Mouse (Mus musculus) MEL (cell line): Measurements from ENCODE around the gene Tmprss13. TPM values are rescaled to one million over a fixed set of nuclear protein-coding genes. Genes with fewer than 3 reads are reported as not detected.
A peak's percentile ranks its signal among the peaks of the same experiment; 100 is the strongest.

ENCODE experiments used
- DNase-seq: peaks from one replicate; pipeline ENCODE4 v3.0.0; 2011; ENCODE audit warnings: low read depth, low spot score
- H3K27ac ChIP-seq: 2 replicates; pipeline ENCODE4 v1.5.1; 2012; ENCODE audit warnings: low read depth, mild to moderate bottlenecking, control low read depth, low read length, moderate library complexity; ENCODE audit not compliant: control insufficient read depth
- H3K27me3 ChIP-seq, 2 experiments: fragments of 150-350 bp in 1 of 2; sonication (generic) in 1 of 2; 2 replicates each; pipeline ENCODE4 v1.6.1; 2012; ENCODE audit warnings: low read length in 2 of 2, mild to moderate bottlenecking in 2 of 2, improper control_type of control experiment in 1 of 2, moderate library complexity in 1 of 2; ENCODE audit not compliant: insufficient read depth in 2 of 2, control insufficient read depth in 1 of 2
- H3K36me3 ChIP-seq, 2 experiments: 2 replicates each; pipeline ENCODE4 v1.6.1; 2012 to 2014; ENCODE audit warnings: low read length in 2 of 2, improper control_type of control experiment in 1 of 2, inconsistent platforms in 1 of 2, mild to moderate bottlenecking in 1 of 2; ENCODE audit not compliant: insufficient read depth in 2 of 2, control insufficient read depth in 1 of 2
- H3K4me1 ChIP-seq, 2 experiments: fragments of 150-350 bp in 1 of 2; sonication (generic) in 1 of 2; 2 replicates each; pipeline ENCODE4 v1.6.1; 2012; ENCODE audit warnings: low read length in 2 of 2, improper control_type of control experiment in 1 of 2, mild to moderate bottlenecking in 1 of 2; ENCODE audit not compliant: insufficient read depth in 2 of 2, control insufficient read depth in 1 of 2
- H3K4me3 ChIP-seq, 2 experiments: fragments of 150-350 bp in 1 of 2; sonication (generic) in 1 of 2; 2 replicates each; pipeline ENCODE4 v1.5.1; 2012; ENCODE audit warnings: low read depth in 2 of 2, low read length in 2 of 2, mild to moderate bottlenecking in 2 of 2, moderate library complexity in 2 of 2, control low read depth in 1 of 2, improper control_type of control experiment in 1 of 2; ENCODE audit not compliant: control insufficient read depth in 1 of 2, insufficient read depth in 1 of 2
- H3K79me2 ChIP-seq: 2 replicates; pipeline ENCODE4 v1.6.1; 2012; ENCODE audit warnings: mild to moderate bottlenecking, low read length, moderate library complexity; ENCODE audit not compliant: control insufficient read depth, poor library complexity, insufficient read depth
- H3K9ac ChIP-seq: 2 replicates; pipeline ENCODE4 v1.6.1; 2012; ENCODE audit warnings: low read depth, mild to moderate bottlenecking, control low read depth, low read length, moderate library complexity; ENCODE audit not compliant: control insufficient read depth, poor library complexity, severe bottlenecking
- H3K9me3 ChIP-seq: fragments of 150-350 bp; sonication (generic); replicated peaks from 2 replicates; pipeline ENCODE4 v1.6.1; 2012; ENCODE audit warnings: mild to moderate bottlenecking, low read length, improper control_type of control experiment, moderate library complexity; ENCODE audit not compliant: insufficient read depth
- CHD2 ChIP-seq: IDR thresholded peaks from 2 replicates; pipeline ENCODE4 v1.6.1; 2011; ENCODE audit warnings: low read length, improper control_type of control experiment
- CTCF ChIP-seq, 3 experiments: IDR thresholded peaks in 2 of 3; conservative IDR thresholded peaks in 1 of 3; 2 replicates each; pipeline ENCODE4 v1.5.1; 2011 to 2012; ENCODE audit warnings: low read length in 3 of 3, low read depth in 2 of 3, mild to moderate bottlenecking in 2 of 3, improper control_type of control experiment in 1 of 3, inconsistent platforms in 1 of 3, mixed read lengths in 1 of 3, moderate library complexity in 1 of 3; ENCODE audit not compliant: control insufficient read depth in 1 of 3, insufficient read depth in 1 of 3, poor library complexity in 1 of 3, severe bottlenecking in 1 of 3
- EP300 ChIP-seq, 2 experiments: IDR thresholded peaks; 2 replicates each; pipeline ENCODE4 v1.6.1; 2011; ENCODE audit warnings: improper control_type of control experiment in 2 of 2, low read length in 2 of 2, low read depth in 1 of 2, mild to moderate bottlenecking in 1 of 2
- ETS1 ChIP-seq: IDR thresholded peaks from 2 replicates; pipeline ENCODE4 v1.6.1; 2012; ENCODE audit warnings: low read depth, mild to moderate bottlenecking, inconsistent platforms, low read length, improper control_type of control experiment, moderate library complexity
- GABPA ChIP-seq: IDR thresholded peaks from 2 replicates; pipeline ENCODE4 v1.6.1; 2012; ENCODE audit warnings: low read depth, mild to moderate bottlenecking, inconsistent platforms, low read length, improper control_type of control experiment, moderate library complexity
- KAT2A ChIP-seq: conservative IDR thresholded peaks from 2 replicates; pipeline ENCODE4 v1.6.1; 2012; ENCODE audit warnings: low read depth, low read length, improper control_type of control experiment, inconsistent platforms
- MAFK ChIP-seq: IDR thresholded peaks from 2 replicates; pipeline ENCODE4 v1.6.1; 2011; ENCODE audit warnings: low read depth, mild to moderate bottlenecking, low read length, improper control_type of control experiment, borderline replicate concordance
- MXI1 ChIP-seq: IDR thresholded peaks from 2 replicates; pipeline ENCODE4 v1.6.1; 2011; ENCODE audit warnings: mild to moderate bottlenecking, low read depth, low read length, improper control_type of control experiment
- MYB ChIP-seq: IDR thresholded peaks from 2 replicates; pipeline ENCODE4 v1.6.1; 2011; ENCODE audit warnings: mild to moderate bottlenecking, low read depth, low read length, improper control_type of control experiment
- NELFE ChIP-seq: IDR thresholded peaks from 2 replicates; pipeline ENCODE4 v1.6.1; 2011; ENCODE audit warnings: low read depth, low read length, improper control_type of control experiment
- NRF1 ChIP-seq: IDR thresholded peaks from 2 replicates; pipeline ENCODE4 v1.6.1; 2014; ENCODE audit warnings: low read depth, mild to moderate bottlenecking, inconsistent platforms, low read length, improper control_type of control experiment, moderate library complexity; ENCODE audit not compliant: poor library complexity, insufficient read depth, severe bottlenecking
- POLR2A ChIP-seq, 2 experiments: IDR thresholded peaks; 2 replicates each; pipeline ENCODE4 v1.6.1; 2011 to 2012; ENCODE audit warnings: low read length in 2 of 2, mild to moderate bottlenecking in 2 of 2, control low read depth in 1 of 2, improper control_type of control experiment in 1 of 2, low read depth in 1 of 2, moderate library complexity in 1 of 2; ENCODE audit not compliant: control insufficient read depth in 1 of 2, insufficient read depth in 1 of 2, poor library complexity in 1 of 2
- POLR2AphosphoS5 ChIP-seq: IDR thresholded peaks from 2 replicates; pipeline ENCODE4 v1.6.1; 2012; ENCODE audit warnings: low read depth, borderline replicate concordance, mild to moderate bottlenecking, inconsistent platforms, low read length, moderate library complexity, mixed read lengths
- SMC3 ChIP-seq: IDR thresholded peaks from 2 replicates; pipeline ENCODE4 v1.6.1; 2011; ENCODE audit warnings: low read depth, low read length, improper control_type of control experiment
- TAL1 ChIP-seq: IDR thresholded peaks from 2 replicates; pipeline ENCODE4 v1.6.1; 2012; ENCODE audit warnings: mild to moderate bottlenecking, inconsistent platforms, low read length, moderate library complexity, mixed read lengths
- TCF12 ChIP-seq: IDR thresholded peaks from 2 replicates; pipeline ENCODE4 v1.6.1; 2014; ENCODE audit warnings: low read depth, mild to moderate bottlenecking, inconsistent platforms, low read length, improper control_type of control experiment, moderate library complexity
- USF1 ChIP-seq: IDR thresholded peaks from 2 replicates; pipeline ENCODE4 v1.6.1; 2014; ENCODE audit warnings: low read depth, mild to moderate bottlenecking, inconsistent platforms, low read length, improper control_type of control experiment, moderate library complexity
- USF2 ChIP-seq, 2 experiments: IDR thresholded peaks; 2 replicates each; pipeline ENCODE4 v1.6.1; 2011 to 2012; ENCODE audit warnings: improper control_type of control experiment in 2 of 2, low read length in 2 of 2, borderline replicate concordance in 1 of 2, inconsistent platforms in 1 of 2, low read depth in 1 of 2, mild to moderate bottlenecking in 1 of 2; ENCODE audit not compliant: insufficient read depth in 1 of 2
- ZKSCAN1 ChIP-seq: IDR thresholded peaks from 2 replicates; pipeline ENCODE4 v1.6.1; 2012; ENCODE audit warnings: low read depth, mild to moderate bottlenecking, inconsistent platforms, low read length, improper control_type of control experiment, moderate library complexity
- polyA plus RNA-seq, 2 experiments: library from polyadenylated mRNA; stranded (reverse) in 1 of 2; unstranded in 1 of 2; fragments of >175 nt in 1 of 2; fragments of >200 nt in 1 of 2; gene quantifications; 2 replicates each; pipeline versions ENCODE4 v1.2.1 to v1.2.4; 2012; ENCODE audit warnings: low replicate concordance in 2 of 2, low read depth in 1 of 2; ENCODE audit not compliant: insufficient read length in 2 of 2, insufficient read depth in 1 of 2, missing spikeins in 1 of 2
- total RNA-seq: library from RNA; depleted of rRNA; stranded (reverse); fragments of 300-350 nt; gene quantifications from 2 replicates; pipeline ENCODE4 v1.2.3, GENCODE M21; 2012

Gene Tmprss13
- total and polyA plus RNA-seq, 3 experiments = not detected

GRCm38 (mm10) chr9:45370616-45371336 lies 51.9 kb downstream of the Tmprss13 start:
- Histone ChIP-seq H3K9ac (no peak overlapping the region), H3K4me3 (no peak overlapping the region), H3K27ac (no peak overlapping the region), H3K4me1 (no peaks in the 10 kb centered on the region), H3K27me3 (no peaks in the 10 kb centered on the region; a peak in 2 of 4 replicates), H3K36me3 (no peaks in the 10 kb centered on the region), H3K9me3 (no peaks in the 10 kb centered on the region), H3K79me2 (no peaks in the 10 kb centered on the region)
- no peak for DNase-seq
- TF ChIP-seq GABPA = no peak
- no peak for TF ChIP-seq USF1
- no peak for TF ChIP-seq USF2 (IDR thresholded peaks at IDR 0.05; ENCODE audit: borderline replicate concordance in 1 of 2, insufficient read depth in 1 of 2, low read depth in 1 of 2, low read length in 2 of 2)
- TF ChIP-seq POLR2A (IDR thresholded peaks at IDR 0.05; ENCODE audit: control insufficient read depth in 1 of 2, insufficient read depth in 1 of 2, low read depth in 1 of 2, low read length in 2 of 2, poor library complexity in 1 of 2) = 0 out of 4 replicates have a peak, but pooled peaks of 1 of the 2 experiments have one; percentile 11
- TF ChIP-seq ZKSCAN1 = no peak
- TF ChIP-seq SMC3 = no peak
- TF ChIP-seq CTCF (IDR thresholded peaks at IDR 0.05 in 2 of 3, conservative IDR thresholded peaks at IDR 0.05 in 1 of 3; ENCODE audit: control insufficient read depth in 1 of 3, insufficient read depth in 1 of 3, low read depth in 2 of 3, low read length in 3 of 3, poor library complexity in 1 of 3, severe bottlenecking in 1 of 3) = no peak

- Histone ChIP-seq H3K4me1 (no peaks in the 10 kb centered on the region), H3K4me3 (no peak overlapping the region), H3K9ac (no peak overlapping the region), H3K27me3 (no peaks in the 10 kb centered on the region; a peak in 2 of 4 replicates), H3K36me3 (no peaks in the 10 kb centered on the region), H3K9me3 (no peaks in the 10 kb centered on the region), H3K79me2 (no peaks in the 10 kb centered on the region), H3K27ac (no peak overlapping the region)
- no peak for DNase-seq
- no peak for TF ChIP-seq MXI1
- TF ChIP-seq GABPA = no peak
- TF ChIP-seq EP300 (IDR thresholded peaks at IDR 0.05; ENCODE audit: low read depth in 1 of 2, low read length in 2 of 2) = no peak
- TF ChIP-seq TCF12 = no peak
- no peak for TF ChIP-seq MYB
- no peak for TF ChIP-seq KAT2A
- no peak for TF ChIP-seq NELFE
- TF ChIP-seq NRF1 = no peak
- TF ChIP-seq TAL1 = no peak
- TF ChIP-seq USF1 = no peak
- TF ChIP-seq CHD2 = no peak
- no peak for TF ChIP-seq MAFK
- TF ChIP-seq ETS1 = no peak
- TF ChIP-seq POLR2AphosphoS5 = no peak
Observed at GRCm38 (mm10) chr9:45371337-45371707, 52.4 kb downstream of the Tmprss13 start.
